Mouse (Mus musculus): ENCODE data around the gene Tas1r1.

GRCm38 (mm10) chr4:151988342-151989109 is 49.8 kb downstream of the Tas1r1 start, which contains the start of gene Thap3:
- TF ChIP-seq POLR2A (IDR thresholded peaks at IDR 0.05; ENCODE audit: low read depth, low read length) (peak; percentile 9), CTCF (IDR thresholded peaks at IDR 0.05; ENCODE audit: extremely low read depth, insufficient read depth, insufficient read length, insufficient replicate concordance) (no peak)
